Mouse (Mus musculus) bone marrow macrophage, adult 2 months (primary cell): Measurements from ENCODE around the gene Tex14.

Source experiments
- CTCF ChIP-seq: IDR thresholded peaks from 2 replicates; pipeline ENCODE4 v1.5.1; 2012; ENCODE audit warnings: low read depth, mild to moderate bottlenecking, low read length, moderate library complexity
- POLR2A ChIP-seq: IDR thresholded peaks from 2 replicates; pipeline ENCODE4 v1.6.1; 2012; ENCODE audit warnings: mild to moderate bottlenecking, low read depth, low read length, borderline replicate concordance

- TF ChIP-seq CTCF: no peak
- no peak for TF ChIP-seq POLR2A
These were observed 168.9 kb downstream of the Tex14 start for GRCm38 (mm10) chr11:87573751-87574150.
